24 mouse cellular contexts compared by ENCODE assay signal in genomic region chr4:32980061-32980460, GRCm38 (mm10). TPM values are rescaled to one million over a fixed set of nuclear protein-coding genes. Genes with fewer than 3 reads are reported as not detected.
DNase-seq lines count a peak whose midpoint lies in the region; ATAC-seq and TF ChIP-seq lines count a peak whose summit lies in the region.
"Had no signal": no experiment of that assay in that cellular context is flagged by ENCODE, and none has a peak within 500 bp of the region (broad histone marks: within the 10 kb centered on the region; RNA-seq: fewer than 3 reads in every experiment).

No protein-coding gene starts in this region.

- peaks cover 55% of the 10 kb centered on the region for H3K4me1 ChIP-seq in liver, embryonic 13.5 days (replicated peaks)
- H3K4me1 ChIP-seq in liver, embryonic 11.5 days (replicated peaks; ENCODE audit: control insufficient read depth, insufficient read depth, low read length), result peaks cover 19% of the 10 kb centered on the region
- H3K4me1 ChIP-seq in ES-Bruce4 (ENCODE audit: control insufficient read depth, insufficient read depth, low read length) (peaks cover 3% of the 10 kb centered on the region), ES-E14 (ENCODE audit: control insufficient read depth in 2 of 2, insufficient read depth in 2 of 2, low read length in 2 of 2, poor library complexity in 1 of 2) (peaks cover 4 to 17% of the 10 kb centered on the region in 2 experiments; a peak in 2 of 4 replicates)
- H3K4me1 ChIP-seq in cerebellum, adult 2 months (ENCODE audit: control insufficient read depth, insufficient read depth, low read length), result peaks cover 2% of the 10 kb centered on the region; the same call in 1 of the 2 replicates

- WGBS in liver, embryonic 13.5 days (ENCODE audit: insufficient replicate concordance), result 78% methylated on average over 3 of the region's 3 CpGs
- WGBS in liver, embryonic 11.5 days, result 74% methylated on average over 3 of the region's 3 CpGs
- WGBS in cerebellum, adult 2 months, result 94% methylated on average over 3 of the region's 3 CpGs

- no peak for ATAC-seq in liver, embryonic 13.5 days (ENCODE audit: low read depth)
- ATAC-seq in liver, embryonic 11.5 days (replicated peaks; ENCODE audit: low FRiP score), result no peak
- ATAC-seq: activated CD4-positive, CD25-positive, alpha-beta regulatory T cell, adult 4 months; CD4-positive, CD25-positive, alpha-beta regulatory T cell, adult 4 months; forebrain, embryonic 13.5 days; forebrain, embryonic 15.5 days; forebrain, postnatal 0 days had no signal

- no peaks in the 10 kb centered on the region for H3K36me3 ChIP-seq in liver, embryonic 13.5 days
- H3K36me3 ChIP-seq in liver, embryonic 11.5 days (ENCODE audit: control insufficient read depth, insufficient read depth, low read length), result no peaks in the 10 kb centered on the region
- no peaks in the 10 kb centered on the region for H3K36me3 ChIP-seq in ES-Bruce4 (ENCODE audit: control insufficient read depth, insufficient read depth, low read length, poor library complexity, severe bottlenecking)
- H3K36me3 ChIP-seq in ES-E14 (ENCODE audit: control insufficient read depth, insufficient read depth, low read length, poor library complexity, severe bottlenecking), result no peaks in the 10 kb centered on the region
- H3K36me3 ChIP-seq: embryonic facial prominence, embryonic 10.5 days; embryonic facial prominence, embryonic 12.5 days; forebrain, embryonic 15.5 days had no signal

- TF ChIP-seq CTCF in ES-Bruce4 (IDR thresholded peaks at IDR 0.05; ENCODE audit: low read depth, low read length), result no peak
- TF ChIP-seq CTCF in cerebellum, adult 2 months (IDR thresholded peaks at IDR 0.05; ENCODE audit: borderline replicate concordance, insufficient read depth, low read depth, low read length), result no peak

- no peak overlapping the region for H3K4me3 ChIP-seq in liver, embryonic 13.5 days (replicated peaks)
- H3K4me3 ChIP-seq in liver, embryonic 11.5 days (ENCODE audit: low read depth, low read length), result no peak overlapping the region
- H3K4me3 ChIP-seq in ES-Bruce4 (ENCODE audit: low read depth, low read length), result no peak overlapping the region
- H3K4me3 ChIP-seq in ES-E14 (ENCODE audit: insufficient read depth in 1 of 2, low read depth in 1 of 2, low read length in 2 of 2, poor library complexity in 1 of 2, severe bottlenecking in 1 of 2), result no peak overlapping the region
- no peak overlapping the region for H3K4me3 ChIP-seq in cerebellum, adult 2 months (replicated peaks; ENCODE audit: insufficient read depth, low read depth, low read length)
- H3K4me3 ChIP-seq: embryonic facial prominence, embryonic 10.5 days; embryonic facial prominence, embryonic 12.5 days; forebrain, embryonic 13.5 days; forebrain, embryonic 15.5 days had no signal

- 0 out of 2 replicates have a peak overlapping the region, but pooled peaks have one; percentile 15 for H3K27ac ChIP-seq in liver, embryonic 13.5 days
- no peak overlapping the region for H3K27ac ChIP-seq in liver, embryonic 11.5 days (ENCODE audit: low read depth, low read length)
- H3K27ac ChIP-seq in ES-Bruce4 (ENCODE audit: insufficient read depth, low read length), result no peak overlapping the region
- H3K27ac ChIP-seq in ES-E14 (ENCODE audit: insufficient read depth, low read depth, low read length, poor library complexity, severe bottlenecking), result peak overlapping the region; percentile 66; the same call in 1 of the 2 replicates
- H3K27ac ChIP-seq in cerebellum, adult 2 months (ENCODE audit: insufficient read depth, low read length), result no peak overlapping the region
- H3K27ac ChIP-seq: embryonic facial prominence, embryonic 10.5 days; embryonic facial prominence, embryonic 12.5 days; forebrain, embryonic 13.5 days; forebrain, embryonic 15.5 days had no signal

- no peaks in the 10 kb centered on the region for H3K9me3 ChIP-seq in liver, embryonic 13.5 days (replicated peaks)
- no peaks in the 10 kb centered on the region for H3K9me3 ChIP-seq in liver, embryonic 11.5 days (ENCODE audit: control insufficient read depth, low read length)
- H3K9me3 ChIP-seq in ES-Bruce4 (replicated peaks; ENCODE audit: control insufficient read depth, insufficient read depth, low read length, poor library complexity, severe bottlenecking) (peaks cover 2% of the 10 kb centered on the region; the same call in 1 of the 2 replicates), ES-E14 (ENCODE audit: control insufficient read depth, insufficient read depth, low read depth, low read length) (no peaks in the 10 kb centered on the region)
- H3K9me3 ChIP-seq: embryonic facial prominence, embryonic 10.5 days; forebrain, embryonic 15.5 days had no signal

- H3K27me3 ChIP-seq in liver, embryonic 13.5 days, result peaks cover 57% of the 10 kb centered on the region
- peaks cover 47% of the 10 kb centered on the region for H3K27me3 ChIP-seq in liver, embryonic 11.5 days (replicated peaks; ENCODE audit: control insufficient read depth, insufficient read depth, low read length)
- no peaks in the 10 kb centered on the region; the same call in 1 of the 2 replicates for H3K27me3 ChIP-seq in ES-Bruce4 (ENCODE audit: control insufficient read depth, insufficient read depth, low read length, poor library complexity, severe bottlenecking)
- H3K27me3 ChIP-seq in cerebellum, adult 2 months (ENCODE audit: control insufficient read depth, insufficient read depth, low read length), result no peaks in the 10 kb centered on the region
- H3K27me3 ChIP-seq: forebrain, embryonic 13.5 days; forebrain, embryonic 15.5 days had no signal

- TF ChIP-seq EP300 in ES-Bruce4 (IDR thresholded peaks at IDR 0.05; ENCODE audit: insufficient read depth, low read depth, low read length), result 0 out of 2 replicates have a peak, but pooled peaks have one; percentile 53

- no peak overlapping the region for H3K4me2 ChIP-seq in liver, embryonic 13.5 days
- H3K4me2 ChIP-seq in liver, embryonic 11.5 days, result no peak overlapping the region
- H3K4me2 ChIP-seq: embryonic facial prominence, embryonic 12.5 days; forebrain, embryonic 13.5 days; forebrain, embryonic 15.5 days had no signal

- H3K9ac ChIP-seq in liver, embryonic 13.5 days, result no peak overlapping the region
- H3K9ac ChIP-seq in liver, embryonic 11.5 days (ENCODE audit: low read depth, low read length), result no peak overlapping the region
- H3K9ac ChIP-seq in ES-Bruce4 (ENCODE audit: low read depth, poor library complexity, severe bottlenecking) (no peak overlapping the region), ES-E14 (ENCODE audit: insufficient read depth, low read depth, low read length, poor library complexity, severe bottlenecking) (no peak overlapping the region)
- H3K9ac ChIP-seq: embryonic facial prominence, embryonic 12.5 days; forebrain, embryonic 13.5 days; forebrain, embryonic 15.5 days; forebrain, postnatal 0 days had no signal

- no peak for DNase-seq in liver, embryonic 13.5 days
- no peak for DNase-seq in liver, embryonic 11.5 days (ENCODE audit: low spot score)
- DNase-seq in ES-E14 (ENCODE audit: low read depth, low spot score), result no peak
- peak; percentile 70 for DNase-seq in ZHBTc4 (ENCODE audit: low read depth, low spot score)
- DNase-seq in gastrocnemius, postnatal 25 days, result no peak
- no peak for DNase-seq in cerebellum, adult 2 months
- DNase-seq: adrenal gland, adult 8-10 months; adrenal gland, postnatal 14 days; adrenal gland, postnatal 36 days; B cell, adult 2 months; cerebellum, adult 11-12 months; cerebellum, adult 8-10 months; cerebellum, adult 9-11 months; cerebellum, postnatal 14 days; cerebellum, postnatal 36 days; forebrain, postnatal 0 days had no signal

- no peak for TF ChIP-seq POLR2A in ES-Bruce4 (IDR thresholded peaks at IDR 0.05; ENCODE audit: insufficient read depth, low read length)
- TF ChIP-seq POLR2A in cerebellum, adult 2 months (IDR thresholded peaks at IDR 0.05; ENCODE audit: borderline replicate concordance, insufficient read depth, low read length), result no peak

- in situ Hi-C loops in ES-E14 (cut with MboI; ENCODE audit: low sequenced_read_pairs in 2 of 2, unreplicated experiment in 2 of 2), result no loop called here

TF ChIP-seq in ES-E14, 5 proteins besides CTCF, POLR2A, EP300 and RAD21:
- TF ChIP-seq MAFK (IDR thresholded peaks at IDR 0.05; ENCODE audit: insufficient read depth, low read depth, low read length) (no peak), HCFC1 (IDR thresholded peaks at IDR 0.05; ENCODE audit: borderline replicate concordance, insufficient read depth, low read length) (no peak), ZC3H11A (IDR thresholded peaks at IDR 0.05; ENCODE audit: borderline replicate concordance, low read depth, low read length) (no peak), CHD2 (IDR thresholded peaks at IDR 0.05; ENCODE audit: low read depth, low read length) (no peak), ZNF384 (IDR thresholded peaks at IDR 0.05; ENCODE audit: low read depth, low read length) (peak; percentile 71)

RNA-seq across cellular contexts. Expression of gene Rragd, which starts 2.8 kb away (rescaled TPM):
- 3.6 and 5.6 TPM in 2 replicates for polyA plus RNA-seq in liver, embryonic 13.5 days (2015; fragmentation: Nextera tagmentation; extraction: Ambion mirVana)
- polyA plus RNA-seq in liver, embryonic 11.5 days (2014; fragmentation: Nextera tagmentation; extraction: Ambion mirVana), result 4.6 and 4.9 TPM in 2 replicates
- polyA plus RNA-seq in ES-Bruce4 (2011; ENCODE audit: insufficient read depth, insufficient read length, low read depth, missing spikeins), result 27.0 and 27.2 TPM in 2 replicates
- total RNA-seq in ES-E14 (2012; rRNA removed), result 14.4 and 15.0 TPM in 2 replicates
- 100 to 1,000 TPM; 126 to 165 TPM for total RNA-seq in gastrocnemius, postnatal 25 days (2021)
- 45.4 and 51.7 TPM in 2 replicates for polyA plus RNA-seq in cerebellum, adult 2 months (2012; rRNA removed)
- total RNA-seq: MEL had no signal

RNA-seq across cellular contexts. Expression of gene Ankrd6, which starts 29.4 kb away (rescaled TPM):
- 0.67 and 0.89 TPM in 2 replicates for polyA plus RNA-seq in liver, embryonic 13.5 days (2015; fragmentation: Nextera tagmentation; extraction: Ambion mirVana)
- 3.0 and 3.4 TPM in 2 replicates for polyA plus RNA-seq in liver, embryonic 11.5 days (2014; fragmentation: Nextera tagmentation; extraction: Ambion mirVana)
- 11.8 and 12.0 TPM in 2 replicates for polyA plus RNA-seq in ES-Bruce4 (2011; ENCODE audit: insufficient read depth, insufficient read length, low read depth, missing spikeins)
- 7.8 TPM in 2 replicates for total RNA-seq in ES-E14 (2012; rRNA removed)
- total RNA-seq in gastrocnemius, postnatal 25 days (2021), result 1 to 10 TPM; 2.2 to 3.2 TPM
- 7.7 and 9.4 TPM in 2 replicates for polyA plus RNA-seq in cerebellum, adult 2 months (2012; rRNA removed)

RNA-seq across cellular contexts. Expression of gene Ube2j1, which starts 51.2 kb away (rescaled TPM):
- polyA plus RNA-seq in liver, embryonic 13.5 days (2015; fragmentation: Nextera tagmentation; extraction: Ambion mirVana), result 32.7 and 43.2 TPM in 2 replicates
- 43.6 and 44.3 TPM in 2 replicates for polyA plus RNA-seq in liver, embryonic 11.5 days (2014; fragmentation: Nextera tagmentation; extraction: Ambion mirVana)
- 31.1 and 34.3 TPM in 2 replicates for polyA plus RNA-seq in ES-Bruce4 (2011; ENCODE audit: insufficient read depth, insufficient read length, low read depth, missing spikeins)
- 8.5 and 15.3 TPM in 2 replicates for total RNA-seq in ES-E14 (2012; rRNA removed)
- total RNA-seq in gastrocnemius, postnatal 25 days (2021), result 10 to 100 TPM; 42.6 to 45.9 TPM
- 78.9 and 80.8 TPM in 2 replicates for polyA plus RNA-seq in cerebellum, adult 2 months (2012; rRNA removed)

Comparison
In these comparisons a context has a peak if more than half of its experiments do, and no peak if none do; other contexts are left out.
1. H3K27ac ChIP-seq: peak in liver, embryonic 13.5 days (single experiment) and ES-E14 (single experiment); none in liver, embryonic 11.5 days (single experiment), ES-Bruce4 (single experiment) and cerebellum, adult 2 months (single experiment).